Mouse (Mus musculus) inflammation-experienced regulatory T-cells, adult 6 months (primary cell): ENCODE results near the gene Osbpl3. TPM values are rescaled to one million over a fixed set of nuclear protein-coding genes. Genes with fewer than 3 reads are reported as not detected.
"Not testable (repeated sequence)": the region's sequence is repeated elsewhere in the genome, so short reads cannot be mapped to it uniquely, and the experiment has no call there.

ENCODE experiments used
- ATAC-seq: one replicate; pipeline ENCODE4 v1.8.0; 2017
- polyA plus RNA-seq, 3 experiments: library from polyadenylated mRNA; unstranded; fragments of 100-300 nt; shearing (Covaris generic); gene quantifications; one replicate each; pipeline ENCODE4 v1.2.1; 2017

Gene Osbpl3
- polyA plus RNA-seq, 3 experiments from 2014 or later = 29.3 to 61.8 (median 33.5) TPM

DNA sequence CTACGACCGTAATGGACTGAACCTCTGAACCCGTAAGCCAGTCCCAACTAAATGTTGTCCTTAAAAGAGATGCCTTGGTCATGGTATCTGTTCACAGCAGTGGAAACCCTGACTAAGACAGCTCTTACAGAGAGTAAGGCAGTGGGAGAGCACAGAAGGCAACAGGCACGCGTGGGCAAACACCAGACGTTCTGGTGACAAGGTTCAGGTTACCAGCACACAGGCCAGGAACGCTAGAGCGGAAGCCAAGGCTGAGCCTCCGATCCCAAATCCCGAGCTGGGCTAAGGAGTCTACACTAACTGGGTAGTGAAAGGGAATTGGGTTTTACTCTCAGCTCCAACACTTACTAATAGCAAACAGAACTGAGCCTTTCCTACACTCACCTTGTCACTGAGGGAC lies 3.8 kb downstream of the Osbpl3 start:
- no peak for ATAC-seq

DNA sequence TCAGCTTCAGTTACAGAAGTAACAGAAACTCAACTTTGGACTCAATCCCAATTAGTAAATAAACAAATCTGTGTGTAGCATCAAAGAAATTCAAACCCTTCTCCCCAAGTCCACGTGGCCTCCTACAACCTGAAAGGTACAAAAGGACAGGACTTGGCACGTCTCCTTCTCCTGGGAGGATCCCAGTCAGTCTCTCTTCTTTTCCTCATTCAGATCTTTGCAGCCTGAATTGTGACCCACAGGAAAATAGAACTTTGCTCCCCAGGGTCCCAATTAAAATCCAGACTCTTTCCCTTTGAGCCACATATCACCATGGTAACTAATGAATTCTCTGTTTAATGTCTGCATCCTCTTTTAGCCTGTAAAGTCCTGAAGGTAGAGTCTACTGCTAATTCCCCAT lies 10.4 kb downstream of the Osbpl3 start:
- no peak for ATAC-seq

DNA sequence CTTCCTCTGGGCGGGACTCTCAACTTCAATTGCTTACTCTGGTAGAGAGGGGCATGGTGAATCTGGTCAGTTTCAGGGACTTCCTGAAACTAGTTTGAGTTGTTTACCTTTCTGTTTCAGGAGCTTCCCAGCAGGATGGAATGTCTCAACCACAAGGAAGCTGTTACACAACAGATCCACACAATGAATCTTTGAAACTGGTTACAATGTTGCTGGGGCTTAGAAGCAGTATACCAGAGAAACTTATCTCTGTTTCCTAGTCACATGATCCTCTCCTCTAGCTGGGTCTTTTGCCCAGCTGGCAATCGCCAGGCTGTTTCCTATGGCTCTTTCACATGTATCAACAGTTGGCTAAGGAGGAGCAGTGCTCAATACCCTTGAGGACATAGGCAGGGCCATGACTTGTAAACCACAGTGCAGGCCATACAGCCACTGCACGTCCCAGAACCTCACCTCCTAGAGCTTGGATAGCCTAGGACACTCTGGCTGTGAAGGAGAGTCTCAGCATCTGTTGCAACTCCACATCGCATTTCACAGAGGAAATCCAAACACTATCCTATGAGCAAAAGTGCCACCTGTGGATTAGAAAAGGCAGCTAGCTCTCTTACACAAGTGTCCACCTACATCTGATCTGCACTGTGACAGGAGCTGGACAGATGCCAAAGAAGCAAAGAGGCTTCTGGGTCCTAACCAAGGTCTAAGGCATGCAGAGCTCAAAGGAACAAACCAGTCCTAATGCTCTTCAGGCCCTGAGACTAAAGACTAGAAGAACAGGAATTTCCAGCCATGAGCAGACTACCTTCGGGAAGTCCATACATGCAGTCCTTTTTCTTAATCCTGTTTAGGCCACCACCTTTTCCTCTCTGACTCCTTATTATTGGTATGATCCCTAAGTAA lies 14.8 kb downstream of the Osbpl3 start:
- ATAC-seq = no peak

DNA sequence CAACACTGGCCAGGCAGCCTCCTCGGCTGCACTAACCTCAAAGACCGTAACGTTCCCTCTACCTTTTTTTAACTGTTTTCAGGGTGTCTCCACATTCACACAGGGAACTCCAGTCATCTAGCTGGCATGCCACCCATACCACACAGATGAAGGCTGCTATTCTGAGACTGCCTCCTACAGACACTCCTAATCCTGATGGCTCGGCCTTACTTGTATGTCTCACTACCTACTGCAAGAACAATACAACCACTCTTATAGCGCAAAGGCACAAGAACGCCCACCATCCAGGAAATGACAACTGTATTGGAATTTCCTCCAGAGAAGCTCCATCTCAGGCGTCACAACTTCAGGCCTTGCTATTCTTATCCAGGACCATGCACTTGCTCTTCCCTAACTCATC lies 15.8 kb downstream of the Osbpl3 start:
- ATAC-seq = no peak

DNA sequence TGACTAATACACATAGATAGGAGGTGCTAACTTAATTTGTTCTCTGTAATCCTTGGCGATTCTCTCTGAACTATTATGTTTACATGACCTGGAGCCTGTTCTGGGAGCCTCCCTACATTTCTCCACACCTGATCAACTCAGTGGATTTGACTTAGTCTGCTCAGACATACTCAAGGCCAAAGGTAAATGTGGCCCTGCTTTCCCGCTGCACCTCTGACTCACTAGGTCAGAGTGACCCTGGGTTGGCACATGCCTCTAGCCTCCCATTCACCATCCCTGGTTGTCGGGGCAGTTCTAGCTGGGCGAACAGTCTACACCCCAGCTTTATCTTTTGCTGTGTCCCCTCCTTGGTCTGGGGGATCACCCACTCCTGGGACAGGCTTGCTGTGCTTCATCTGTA lies 17.1 kb downstream of the Osbpl3 start:
- not testable (repeated sequence) for ATAC-seq

DNA sequence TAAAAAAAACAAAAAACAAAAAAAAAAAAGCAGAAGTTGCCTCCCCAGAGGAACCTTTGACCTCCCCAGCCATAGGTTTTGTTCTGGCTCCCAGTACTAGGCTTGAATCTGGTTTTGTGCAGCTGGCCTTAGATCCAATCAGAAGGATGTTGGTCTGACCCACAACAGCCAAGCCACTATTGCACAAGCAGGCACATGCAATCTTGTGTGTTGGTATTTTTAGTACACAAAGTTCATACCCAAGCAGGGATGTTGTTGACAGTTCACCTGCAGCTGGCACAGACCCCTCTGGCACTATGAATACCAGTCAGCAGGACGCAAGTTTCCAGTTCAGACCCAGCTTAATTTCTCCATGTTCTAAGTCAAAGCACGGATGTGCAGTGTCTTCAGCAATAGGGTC lies 18.2 kb downstream of the Osbpl3 start:
- ATAC-seq = no peak

DNA sequence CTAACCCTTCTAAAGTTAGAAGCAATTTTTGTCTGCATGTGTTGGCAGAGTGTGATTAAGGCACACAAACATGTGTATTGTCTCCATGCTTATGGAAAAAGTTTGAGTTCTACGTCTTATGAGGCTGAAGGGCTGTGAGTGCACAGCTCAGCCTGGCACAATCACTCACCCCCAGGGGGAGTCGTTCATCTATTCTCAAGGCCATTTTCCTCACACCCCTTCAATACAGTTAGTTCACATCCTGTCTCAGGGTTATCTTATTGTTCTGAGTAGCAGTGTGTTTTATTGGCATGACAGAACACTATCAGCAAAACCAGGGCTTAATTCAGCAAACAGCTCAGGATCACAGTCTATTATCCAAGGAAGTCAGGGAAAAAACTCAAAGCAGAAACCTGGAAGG lies 19.3 kb downstream of the Osbpl3 start:
- no peak for ATAC-seq

DNA sequence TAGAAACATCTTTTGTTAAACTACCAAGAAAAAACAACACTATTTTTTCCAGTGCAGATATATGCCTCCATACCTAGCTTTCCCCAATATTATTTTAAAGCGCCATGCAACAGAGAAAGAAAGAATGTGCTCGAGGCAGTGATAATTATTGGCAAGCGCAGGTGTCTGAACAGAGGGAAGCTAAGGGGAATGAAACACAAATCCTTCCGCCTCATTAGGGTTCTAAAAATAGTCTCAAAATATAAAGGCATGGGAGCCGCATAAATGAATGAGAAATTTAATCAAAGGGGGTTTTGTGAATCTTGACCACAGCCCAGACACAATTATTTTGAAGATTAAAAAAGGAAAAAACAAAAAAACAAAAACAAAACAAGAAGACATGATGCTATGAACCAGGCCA lies 23.5 kb downstream of the Osbpl3 start:
- ATAC-seq = no peak

DNA sequence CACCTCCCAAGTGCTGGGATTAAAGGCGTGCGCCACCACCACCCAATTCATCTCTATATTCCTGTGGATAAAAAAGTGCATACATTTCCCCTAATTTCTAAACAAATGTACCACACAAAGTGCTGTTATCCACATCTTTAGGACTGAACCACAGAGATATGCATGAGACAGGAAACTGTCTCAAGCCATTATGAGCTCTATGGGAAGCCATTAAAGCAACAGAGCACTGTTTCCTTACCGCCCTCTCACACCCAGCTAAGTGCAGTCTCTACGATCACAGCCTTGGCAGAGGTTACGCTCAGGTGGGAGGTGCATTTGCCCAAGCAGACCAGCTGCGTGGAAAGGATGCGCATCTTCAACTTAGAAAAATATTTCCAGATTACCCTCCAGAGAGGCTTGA lies 26.7 kb downstream of the Osbpl3 start:
- no peak for ATAC-seq

DNA sequence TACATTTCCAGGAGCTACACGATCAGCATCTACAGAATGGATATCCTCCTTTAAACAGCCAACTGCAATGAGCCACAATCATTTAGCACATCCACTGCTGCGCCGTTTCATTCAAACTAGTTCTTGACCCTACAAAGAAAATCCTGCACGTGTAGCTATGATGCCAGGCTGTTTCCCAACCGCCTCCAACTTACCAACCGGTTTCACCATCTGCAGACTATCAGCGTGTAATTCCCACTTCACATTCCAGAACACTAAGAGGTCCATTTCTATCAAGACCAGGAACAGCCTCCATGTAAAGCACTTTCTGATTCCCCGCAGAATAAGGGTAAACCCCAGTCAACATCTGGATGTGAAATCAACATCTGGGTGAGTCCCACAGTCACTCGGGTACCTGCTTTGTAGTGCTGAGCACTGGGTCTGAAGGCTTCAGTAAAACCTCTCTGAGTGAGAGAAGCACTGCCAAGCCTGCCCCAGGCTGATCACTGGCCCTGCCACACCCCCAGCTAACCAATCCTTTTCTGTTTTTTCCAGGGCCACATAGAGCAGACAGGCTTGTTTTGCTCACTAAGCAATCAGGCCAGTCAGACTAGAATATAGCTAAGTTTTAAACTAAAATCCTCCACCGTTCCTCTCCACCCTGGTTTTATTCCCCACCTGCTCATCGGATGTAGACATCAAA lies 28.8 kb downstream of the Osbpl3 start:
- no peak for ATAC-seq

DNA sequence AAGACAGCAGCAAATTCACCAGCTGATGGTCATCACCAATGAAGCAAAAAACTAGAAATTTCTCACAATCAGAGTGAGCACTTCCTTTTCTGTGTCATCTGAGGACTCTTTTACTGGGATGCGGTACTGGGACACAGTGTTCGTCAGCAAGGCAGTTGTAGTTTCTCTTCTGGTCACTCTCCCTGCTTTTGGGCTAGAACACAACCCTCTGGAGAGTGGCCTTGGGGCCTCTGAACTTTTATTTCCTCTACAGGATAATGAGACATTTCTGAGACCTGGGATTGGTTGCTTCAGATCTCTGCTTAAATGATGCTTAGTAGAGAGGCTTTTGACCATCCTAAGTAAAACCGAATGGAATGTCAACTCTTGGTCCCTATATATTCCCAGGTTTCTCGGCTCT lies 29.4 kb downstream of the Osbpl3 start:
- no peak for ATAC-seq

DNA sequence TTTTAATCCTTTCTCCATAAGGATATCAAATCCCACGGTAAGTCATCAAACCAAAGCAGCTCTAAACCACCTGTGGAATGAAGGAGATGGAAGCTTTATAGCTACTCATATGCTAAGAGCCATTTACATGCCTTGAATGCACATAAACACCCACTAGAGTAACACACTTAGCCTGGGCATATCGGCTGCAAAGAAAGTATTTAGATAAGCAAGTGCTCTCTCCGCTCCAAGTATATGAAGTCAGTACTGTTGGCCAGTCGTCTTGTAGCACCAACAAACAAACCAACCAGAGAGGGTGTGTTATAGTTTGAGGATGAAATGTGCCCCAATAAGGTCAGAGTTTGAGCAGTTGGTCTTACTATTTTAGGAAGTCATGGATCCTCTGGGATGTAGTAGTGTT lies 31.7 kb downstream of the Osbpl3 start:
- ATAC-seq = no peak

DNA sequence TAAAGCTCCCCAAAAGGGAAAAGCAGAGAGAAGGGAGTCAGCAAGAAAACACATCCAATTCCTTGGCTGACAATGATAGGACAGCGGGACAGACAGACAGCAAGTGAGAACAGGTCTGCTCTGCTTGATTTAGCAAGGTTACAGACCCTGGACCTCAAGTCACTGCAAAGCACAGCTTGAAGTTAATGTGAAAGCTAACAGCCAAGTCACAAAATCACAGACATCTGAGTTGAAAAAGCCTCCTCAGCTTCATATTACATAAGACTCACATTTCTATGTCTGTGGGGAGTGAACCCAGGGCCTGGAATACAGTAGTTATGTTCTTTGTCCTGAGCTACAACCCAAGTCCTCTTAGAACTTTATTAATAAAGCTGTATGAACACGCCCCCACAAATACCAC lies 35.6 kb downstream of the Osbpl3 start:
- ATAC-seq = no peak

DNA sequence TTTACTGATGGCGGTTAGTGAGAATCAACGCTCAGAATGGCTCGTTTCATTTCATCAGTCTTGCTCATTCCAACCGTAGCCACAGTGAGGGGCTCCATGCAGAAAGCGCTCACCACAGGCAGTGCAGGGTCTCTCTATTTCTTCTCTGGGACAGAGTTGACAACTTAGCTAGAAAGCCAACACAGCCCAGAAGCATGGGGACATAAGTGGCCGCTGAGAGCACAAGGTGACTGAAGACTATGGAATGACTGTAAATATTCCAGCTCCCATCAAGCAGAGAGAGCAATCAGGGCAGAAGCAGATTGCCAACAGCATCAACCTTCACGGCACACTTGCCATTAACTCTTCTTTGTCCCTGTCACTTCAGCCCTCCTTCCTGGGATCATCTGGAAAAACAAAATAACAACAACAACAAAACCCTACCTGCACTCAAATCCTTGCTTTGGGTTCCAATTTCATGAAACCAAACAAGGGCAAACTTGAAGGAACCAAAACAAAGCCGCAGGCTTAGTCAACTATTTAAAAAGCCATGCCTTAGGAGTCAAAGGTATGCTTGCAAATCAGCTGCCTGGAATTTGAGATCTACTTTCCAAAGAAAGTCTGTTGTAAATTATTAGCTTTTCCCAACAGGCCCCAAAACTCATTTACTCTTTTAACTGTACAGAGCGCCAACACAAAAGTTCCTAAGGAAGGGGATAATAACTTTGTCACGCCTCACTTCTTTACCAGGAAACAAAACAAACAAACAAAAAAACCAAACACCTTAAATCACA lies 36.3 kb downstream of the Osbpl3 start:
- ATAC-seq = no peak

DNA sequence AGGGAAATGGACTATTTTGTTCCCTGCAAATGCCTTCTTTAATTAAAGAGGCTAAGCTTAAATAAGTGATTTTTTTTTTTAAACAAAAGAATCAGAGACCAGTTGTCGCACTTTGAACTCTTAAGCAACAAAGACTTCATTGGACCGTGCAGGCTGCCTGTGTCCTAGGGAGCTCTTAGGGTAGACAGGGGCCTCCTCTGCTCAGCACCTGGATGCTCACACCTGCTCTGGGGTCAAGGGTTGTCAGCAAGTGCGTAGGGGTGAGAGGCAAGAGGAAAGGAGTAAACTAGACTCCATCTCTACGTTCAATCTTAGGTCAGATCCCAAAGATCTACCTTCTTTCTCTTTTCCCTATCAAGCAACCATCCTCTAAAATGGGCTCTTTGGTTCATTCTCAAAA lies 37.0 kb downstream of the Osbpl3 start:
- ATAC-seq = no peak

DNA sequence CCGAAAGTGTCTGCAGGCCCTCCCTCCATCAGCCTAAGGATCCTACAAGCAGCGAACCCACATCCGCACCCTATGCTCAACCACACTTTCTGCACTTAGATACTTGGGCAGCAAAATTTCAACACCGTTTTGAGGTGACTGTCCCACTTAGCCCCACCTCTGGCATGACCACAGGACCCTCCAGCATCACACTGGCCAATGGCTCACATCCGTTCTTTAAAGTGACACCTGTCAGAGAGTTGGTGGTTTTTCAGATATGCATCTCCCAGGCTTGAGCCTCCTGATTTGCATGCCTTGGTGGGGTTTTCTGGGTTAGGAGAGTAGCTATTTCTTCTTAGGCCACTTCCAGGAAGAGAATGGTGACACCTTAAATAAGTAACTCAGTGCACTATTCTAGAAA lies 39.1 kb downstream of the Osbpl3 start:
- peak; percentile 97 for ATAC-seq

DNA sequence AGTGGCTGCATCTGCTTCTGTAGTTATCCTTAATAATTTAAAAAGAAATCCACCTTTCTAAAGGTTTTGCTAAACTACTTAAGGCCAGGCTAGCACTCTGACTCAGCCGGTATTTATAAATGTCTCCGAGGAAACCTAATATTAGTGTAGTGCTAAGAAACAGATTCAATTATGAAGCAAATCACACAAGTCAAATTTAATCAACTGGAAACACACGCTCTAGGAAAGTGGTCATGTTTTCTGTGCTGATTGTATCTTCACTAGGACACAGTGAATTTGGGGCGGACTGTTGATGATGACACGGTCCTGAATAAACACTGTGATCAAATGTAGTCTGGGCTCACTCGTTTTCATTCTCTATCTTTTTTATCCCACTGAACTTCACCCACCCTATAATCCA lies 40.6 kb downstream of the Osbpl3 start:
- no peak for ATAC-seq

DNA sequence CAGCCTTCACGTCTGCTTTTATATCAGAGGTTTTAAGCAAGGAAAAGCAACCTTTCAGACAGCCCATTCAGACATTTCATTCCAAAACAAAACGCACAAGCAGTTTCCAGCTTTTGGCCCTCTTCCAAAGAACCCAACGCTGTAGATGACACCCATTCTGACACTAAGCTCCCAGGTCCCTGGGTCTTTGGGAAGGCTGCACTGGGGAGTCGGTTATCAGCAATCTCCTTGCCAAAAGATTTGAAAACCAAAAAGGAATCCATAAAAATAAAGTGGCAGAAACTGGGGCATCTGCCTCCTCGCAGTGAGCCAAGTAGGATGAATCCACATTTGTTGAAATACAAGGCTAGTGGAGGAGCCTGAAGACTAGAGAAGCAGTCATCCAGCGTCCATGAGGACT lies 41.5 kb downstream of the Osbpl3 start:
- ATAC-seq = no peak

DNA sequence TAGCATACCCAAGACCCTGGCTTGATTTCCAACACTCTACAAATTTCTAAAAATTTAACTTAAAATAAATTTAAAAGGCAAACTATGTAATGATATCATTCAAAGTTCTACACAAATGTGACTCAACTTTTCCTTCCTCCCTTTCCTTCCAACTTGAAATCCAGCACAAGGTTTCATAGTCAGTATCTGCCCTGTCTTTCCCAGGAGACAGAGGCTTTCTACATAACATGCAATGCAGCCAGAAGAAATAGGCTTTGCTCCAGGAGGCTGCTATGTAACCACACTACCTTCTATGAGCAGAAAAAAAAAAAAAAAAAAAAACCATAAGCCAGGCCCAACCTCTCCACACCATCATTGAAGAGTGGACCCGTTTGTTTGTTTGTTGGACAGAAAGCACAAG lies 42.6 kb downstream of the Osbpl3 start:
- no peak for ATAC-seq

DNA sequence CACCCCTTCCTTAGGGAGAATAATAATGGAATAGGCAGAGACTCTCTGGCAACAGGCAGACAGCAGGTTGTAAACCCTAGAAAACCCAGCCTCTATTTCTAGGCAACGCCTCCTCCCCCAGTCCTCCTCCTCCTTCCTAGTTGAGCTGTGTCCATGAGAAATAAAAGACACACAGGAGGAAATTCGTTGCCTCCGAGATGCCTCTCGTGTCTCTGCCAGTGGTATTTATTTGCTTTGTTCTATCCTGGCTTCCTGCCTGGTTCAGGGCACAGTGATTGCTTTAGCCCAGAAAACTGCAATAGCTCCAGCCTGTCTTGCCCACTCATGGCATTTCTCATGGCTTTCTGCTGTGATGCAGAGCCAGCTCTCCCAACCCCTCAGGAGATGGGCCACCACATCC lies 43.8 kb downstream of the Osbpl3 start:
- no peak for ATAC-seq

DNA sequence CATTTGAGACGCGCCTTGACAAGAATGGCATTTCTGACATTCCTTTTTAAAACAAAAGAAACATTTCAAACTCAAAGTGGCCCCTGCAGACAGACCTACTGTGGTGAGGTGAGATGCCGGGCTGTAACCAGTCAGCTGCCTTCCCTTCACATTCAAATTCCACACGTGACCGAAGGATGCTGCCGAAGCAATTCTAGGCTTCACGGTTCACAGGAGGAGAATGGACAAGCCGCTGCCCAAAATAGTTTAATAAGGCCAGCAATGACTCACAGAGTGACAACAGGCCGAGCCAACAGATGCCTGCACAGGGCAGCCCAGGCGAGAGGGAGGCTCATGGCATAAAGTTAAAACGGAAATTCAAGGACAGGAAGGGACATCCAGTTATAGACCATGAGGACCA lies 51.3 kb downstream of the Osbpl3 start:
- ATAC-seq = no peak

DNA sequence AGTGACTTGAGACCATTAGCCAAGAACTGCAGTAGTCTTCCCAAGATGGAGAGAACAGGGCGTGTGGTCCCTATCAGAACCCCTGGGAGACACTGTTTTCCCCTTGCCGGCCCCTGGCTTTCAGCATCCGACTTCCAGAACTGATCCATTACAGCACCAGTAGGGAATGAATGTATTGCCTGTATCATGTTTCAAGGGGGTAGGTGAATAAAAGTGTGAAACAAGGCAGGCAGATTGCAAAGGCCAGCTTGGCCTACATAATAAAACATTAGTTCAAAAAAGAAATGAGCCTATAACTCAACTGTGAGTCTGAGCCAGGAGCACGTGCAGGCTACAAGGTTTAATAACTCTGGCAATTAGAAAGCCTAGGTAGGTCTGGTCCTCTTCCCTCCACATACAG lies 52.5 kb downstream of the Osbpl3 start:
- no peak for ATAC-seq

DNA sequence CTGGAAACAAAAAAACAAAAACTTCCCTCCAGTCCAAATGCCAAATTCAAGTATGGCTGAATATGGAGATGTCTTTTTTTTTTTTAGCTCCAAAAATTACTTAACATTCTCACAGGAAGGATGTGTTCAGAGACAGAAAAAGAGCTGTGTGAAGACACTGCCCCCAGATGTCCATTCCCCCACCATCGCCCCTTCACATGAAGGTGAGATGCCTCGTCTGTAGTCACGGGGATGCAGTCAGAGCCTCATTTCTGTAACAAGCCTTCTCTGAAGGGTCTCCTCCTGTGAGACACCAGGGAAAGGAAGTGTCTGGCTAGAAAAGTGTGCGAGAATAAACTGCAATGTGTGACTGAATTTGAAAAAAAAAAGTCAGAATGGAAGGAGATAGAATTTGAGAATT lies 53.1 kb downstream of the Osbpl3 start:
- ATAC-seq = no peak

DNA sequence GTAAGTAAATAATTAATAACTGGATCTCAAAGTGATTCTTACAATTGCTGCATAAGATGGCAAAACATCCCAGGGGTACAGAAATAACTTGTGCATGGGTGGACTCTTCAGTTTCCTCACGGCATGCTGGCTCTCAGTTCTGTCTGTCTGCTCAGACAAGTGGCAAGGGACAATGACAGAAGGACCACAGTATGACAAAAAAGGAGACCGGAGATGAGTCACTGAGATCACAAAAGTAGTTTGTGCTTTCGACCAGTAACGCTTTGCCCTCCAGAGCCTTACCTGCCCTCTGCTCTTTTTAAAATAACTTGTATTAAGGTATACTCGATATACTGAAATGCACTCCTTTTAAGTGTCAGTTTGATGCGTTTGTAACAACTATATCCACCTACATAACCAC lies 55.8 kb downstream of the Osbpl3 start:
- ATAC-seq = no peak
